Mouse (Mus musculus): ENCODE measurements around the gene Scimp. TPM values are rescaled to one million over a fixed set of nuclear protein-coding genes. Genes with fewer than 3 reads are reported as not detected.

Gene Scimp
- polyA plus RNA-seq (2021; fragmentation: Nextera tagmentation), result 0.20 TPM in 1 of 2 replicates, not detected in the other
- long read RNA-seq, experiment 1, result 0 reads
- long read RNA-seq, experiment 2, result 0 reads

DNA sequence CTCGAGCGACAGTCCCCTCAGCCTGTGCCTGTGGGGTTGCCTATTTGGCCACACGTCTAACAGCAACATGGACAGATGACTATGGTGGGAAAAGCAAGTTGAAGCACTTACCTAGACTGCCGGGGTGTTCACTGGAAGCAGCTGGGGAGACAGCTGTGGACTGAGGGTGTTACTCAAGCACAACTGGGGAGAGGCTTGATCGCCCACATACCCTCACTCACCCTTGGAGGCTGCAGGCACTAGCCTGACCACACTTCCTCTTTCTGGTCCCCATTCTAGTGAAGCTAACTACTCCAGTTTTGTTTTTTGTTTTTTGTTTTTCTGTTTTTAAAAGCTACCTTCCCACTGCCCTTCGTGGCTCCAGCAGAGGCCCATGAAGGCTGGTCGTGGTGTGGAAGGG is at the start of gene Scimp:
Scimp (minus strand) TSS at position 222 of the 400 bp plus-strand sequence.

DNA sequence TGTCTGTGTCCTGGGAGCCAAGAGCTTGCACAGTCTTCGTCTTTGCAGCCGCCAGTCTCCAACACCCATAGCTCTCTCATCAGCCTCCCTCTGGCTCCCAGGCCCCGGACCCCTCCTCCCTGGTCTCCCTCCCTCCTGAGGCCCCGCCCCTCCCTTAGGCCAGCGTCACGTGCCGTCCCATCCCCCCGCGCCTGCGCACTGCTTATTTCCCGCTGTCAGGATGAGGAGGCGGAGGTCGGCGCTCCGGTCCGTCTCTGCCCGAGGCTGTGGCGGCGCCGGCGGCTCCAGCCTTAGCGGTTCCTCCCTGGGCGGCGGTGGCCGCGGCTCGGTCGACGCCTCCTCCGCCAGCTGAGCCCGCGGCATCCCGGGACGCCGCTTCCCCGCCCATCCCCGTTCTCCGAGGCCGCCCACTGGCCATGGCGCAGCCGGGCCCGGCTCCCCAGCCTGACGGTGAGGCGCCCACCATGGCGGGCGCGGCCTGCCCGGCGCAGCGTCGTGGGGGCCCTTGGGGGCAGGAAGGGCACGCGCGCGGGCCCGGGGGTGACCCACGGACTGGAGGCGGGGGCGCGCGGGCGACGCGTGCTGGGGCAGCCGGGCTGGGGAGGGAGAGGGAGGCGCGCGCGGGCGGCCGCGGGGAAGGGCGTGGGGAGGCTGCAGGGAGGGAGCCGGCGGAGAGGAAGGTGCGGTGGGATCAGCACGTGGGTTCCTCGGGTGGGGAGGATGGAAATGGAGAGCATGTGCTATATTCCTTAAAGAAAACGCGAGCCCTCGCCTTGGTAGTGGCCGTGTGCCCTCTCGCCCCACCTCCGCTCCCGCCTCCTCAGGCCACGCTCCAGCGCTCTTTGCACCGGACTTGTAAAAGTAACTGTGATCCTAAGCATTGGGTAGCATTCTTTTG is 32.4 kb upstream of the Scimp start, which contains the start of gene Rabep1:
Rabep1 (plus strand) TSS at position 220 of the 898 bp plus-strand sequence.

GRCm38 (mm10) chr11:70763936-70764808 is 48.2 kb downstream of the Scimp start, which contains the start of gene Zfp3:
TSS of gene Zfp3 (plus strand) at chr11:70764209.

Other genes with a start within 250 kb of the Scimp start
- gene Mink1, start 249.7 kb downstream of the Scimp start, polyA plus RNA-seq (2021; fragmentation: Nextera tagmentation), result 16.0 and 79.5 TPM in 2 replicates
- gene 4930544D05Rik, start 196.7 kb downstream of the Scimp start, polyA plus RNA-seq (2021; fragmentation: Nextera tagmentation), result not detected in 2 replicates
- gene Chrne, start 193.4 kb downstream of the Scimp start, polyA plus RNA-seq (2021; fragmentation: Nextera tagmentation), result 0.31 TPM in 1 of 2 replicates, not detected in the other
- 0.10 TPM in 2 replicates for gene Gp1ba, start 173.5 kb downstream of the Scimp start, polyA plus RNA-seq (2021; fragmentation: Nextera tagmentation)
- gene Rnf167, start 165.4 kb downstream of the Scimp start, polyA plus RNA-seq (2021; fragmentation: Nextera tagmentation), result 81.8 and 93.4 TPM in 2 replicates
- 175 and 205 TPM in 2 replicates for gene Slc25a11, start 165.1 kb downstream of the Scimp start, polyA plus RNA-seq (2021; fragmentation: Nextera tagmentation)
- gene Pfn1, start 157.9 kb downstream of the Scimp start, polyA plus RNA-seq (2021; fragmentation: Nextera tagmentation), result 296 and 431 TPM in 2 replicates
- gene Eno3, start 155.4 kb downstream of the Scimp start, polyA plus RNA-seq (2021; fragmentation: Nextera tagmentation), result 4.1 and 5.0 TPM in 2 replicates
- gene Spag7, start 143.2 kb downstream of the Scimp start, polyA plus RNA-seq (2021; fragmentation: Nextera tagmentation), result 75.7 and 84.4 TPM in 2 replicates
- gene Camta2, start 124.5 kb downstream of the Scimp start, polyA plus RNA-seq (2021; fragmentation: Nextera tagmentation), result 53.9 and 107 TPM in 2 replicates
- gene Inca1, start 112.4 kb downstream of the Scimp start, polyA plus RNA-seq (2021; fragmentation: Nextera tagmentation), result 3.7 and 3.8 TPM in 2 replicates
- gene Kif1c, start 112.0 kb downstream of the Scimp start, polyA plus RNA-seq (2021; fragmentation: Nextera tagmentation), result 0.82 and 4.5 TPM in 2 replicates
- gene Zfp3, start 48.4 kb downstream of the Scimp start, polyA plus RNA-seq (2021; fragmentation: Nextera tagmentation), result 10.3 and 10.8 TPM in 2 replicates
- gene Rabep1, start 32.2 kb upstream of the Scimp start, polyA plus RNA-seq (2021; fragmentation: Nextera tagmentation), result 88.3 and 101 TPM in 2 replicates
- gene Nup88, start 157.4 kb upstream of the Scimp start, polyA plus RNA-seq (2021; fragmentation: Nextera tagmentation), result 25.6 and 31.6 TPM in 2 replicates
- 42.2 and 53.7 TPM in 2 replicates for gene Rpain, start 157.6 kb upstream of the Scimp start, polyA plus RNA-seq (2021; fragmentation: Nextera tagmentation)
- gene C1qbp, start 170.4 kb upstream of the Scimp start, polyA plus RNA-seq (2021; fragmentation: Nextera tagmentation), result 187 and 197 TPM in 2 replicates
- gene Dhx33, start 191.9 kb upstream of the Scimp start, polyA plus RNA-seq (2021; fragmentation: Nextera tagmentation), result 5.9 and 7.5 TPM in 2 replicates
- 10.2 and 10.6 TPM in 2 replicates for gene Mis12, start 207.0 kb upstream of the Scimp start, polyA plus RNA-seq (2021; fragmentation: Nextera tagmentation)
- 22.2 and 23.8 TPM in 2 replicates for gene Derl2, start 207.3 kb upstream of the Scimp start, polyA plus RNA-seq (2021; fragmentation: Nextera tagmentation)
- gene 6330403K07Rik, start 220.9 kb upstream of the Scimp start, polyA plus RNA-seq (2021; fragmentation: Nextera tagmentation), result 280 and 322 TPM in 2 replicates